Mouse (Mus musculus) liver, embryonic 14.5 days (tissue): ENCODE data around the gene Plau.

Experiments
- CTCF ChIP-seq: IDR thresholded peaks from 2 replicates; pipeline ENCODE4 v1.5.1; 2016; ENCODE audit warnings: antibody characterized with exemption, low read depth, control low read depth
- EP300 ChIP-seq: IDR thresholded peaks from 2 replicates; pipeline ENCODE4 v1.6.1; 2016; ENCODE audit warnings: antibody characterized with exemption, low read depth

DNA sequence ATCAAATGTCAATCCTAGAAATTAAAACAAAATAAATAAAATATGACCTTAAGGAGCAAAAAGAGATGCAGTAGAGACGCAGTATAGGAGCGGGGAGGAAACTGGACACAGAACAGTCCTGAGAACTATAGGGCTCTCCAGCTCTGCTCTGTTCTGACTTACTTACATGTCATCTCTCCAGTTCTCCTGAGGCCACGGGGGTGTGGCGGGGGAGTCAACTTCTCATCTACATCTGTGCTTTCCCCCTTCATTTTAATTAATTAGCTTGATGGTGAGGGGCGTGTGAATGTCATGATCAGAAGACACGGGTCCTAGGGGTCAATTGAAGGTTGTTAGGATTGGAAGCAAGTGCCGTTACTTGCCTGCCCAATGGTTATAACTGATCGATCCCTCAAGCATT, 9.4 kb upstream of the Plau start:
- no peak for TF ChIP-seq EP300
- TF ChIP-seq CTCF, result no peak
